Mouse (Mus musculus) liver, embryonic 14.5 days (tissue): ENCODE data around the gene Xntrpc.

Source experiments
- CTCF ChIP-seq: IDR thresholded peaks from 2 replicates; pipeline ENCODE4 v1.5.1; 2016; ENCODE audit warnings: antibody characterized with exemption, low read depth, control low read depth
- EP300 ChIP-seq: IDR thresholded peaks from 2 replicates; pipeline ENCODE4 v1.6.1; 2016; ENCODE audit warnings: antibody characterized with exemption, low read depth

- TF ChIP-seq CTCF (no peak), EP300 (no peak)
These were observed 46.2 kb upstream of the Xntrpc start for GRCm38 (mm10) chr7:102019362-102019761.
